Mouse (Mus musculus): Measurements from ENCODE around the gene Mybpc2. TPM values are rescaled to one million over a fixed set of nuclear protein-coding genes. Genes with fewer than 3 reads are reported as not detected.

Mybpc2 gene
- 0.09 and 0.20 TPM in 2 replicates for polyA plus RNA-seq (2014; fragmentation: Nextera tagmentation; extraction: Ambion mirVana)

- ATAC-seq (ENCODE audit: insufficient number of reproducible peaks, low FRiP score, low TSS enrichment, low read depth) (no peak), DNase-seq (ENCODE audit: low spot score) (no peak)
- no peak within 1 kb of the TSS for H3K27ac ChIP-seq (replicated peaks; ENCODE audit: low read depth, low read length)
- H3K4me3 ChIP-seq (ENCODE audit: low read depth, low read length) = 0 out of 2 replicates have a peak within 1 kb of the TSS, but pooled peaks have one; percentile 5
- no peaks in the 10 kb centered on the region for H3K9me3 ChIP-seq (ENCODE audit: control insufficient read depth, low read length)
- H3K4me2 ChIP-seq (ENCODE audit: low read depth, severe bottlenecking) = no peak within 1 kb of the TSS
- peak within 1 kb of the TSS; percentile 28; the same call in 1 of the 2 replicates for H3K9ac ChIP-seq (ENCODE audit: low read length)
- no peaks in the 10 kb centered on the region for H3K4me1 ChIP-seq (ENCODE audit: control insufficient read depth, insufficient read depth, low read length)
- WGBS = 25% methylated on average over 12 of the region's 12 CpGs
- no peaks in the 10 kb centered on the region for H3K36me3 ChIP-seq (ENCODE audit: control insufficient read depth, insufficient read depth, low read length)
- peaks cover 56% of the 10 kb centered on the region for H3K27me3 ChIP-seq (ENCODE audit: control insufficient read depth, insufficient read depth, low read length)
Measured at GRCm38 (mm10) chr7:44524502-44524901, at the start of gene Mybpc2. TSS of gene Mybpc2 (minus strand) at chr7:44524656.

DNA sequence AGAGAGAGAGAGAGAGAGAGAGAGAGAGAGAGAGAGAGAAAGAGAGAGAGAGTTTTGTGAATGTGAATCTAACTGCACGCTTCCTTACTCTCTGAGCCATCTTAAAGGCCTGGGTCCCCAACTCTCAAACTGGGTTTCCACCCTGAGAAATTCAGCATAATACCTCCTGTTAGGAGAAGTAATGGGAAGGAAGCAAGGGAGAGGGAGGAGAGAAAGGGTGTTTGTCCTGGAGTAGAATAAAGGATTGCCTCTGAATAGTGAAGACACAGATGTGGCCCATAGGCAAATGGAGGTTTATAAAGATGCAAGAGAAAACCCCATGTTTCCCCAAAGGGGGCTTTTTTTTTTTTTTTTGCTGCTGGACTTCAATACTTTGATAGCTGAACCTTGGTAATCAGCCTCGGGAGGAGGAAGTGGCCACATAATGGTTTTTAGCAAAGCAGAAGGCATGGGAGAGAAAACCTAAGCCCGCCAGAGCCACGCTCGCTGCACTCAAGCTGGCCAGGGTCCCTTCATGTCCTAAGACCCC, 48.6 kb upstream of the Mybpc2 start:
- 84% methylated on average over 5 of the region's 5 CpGs for WGBS
- Histone ChIP-seq H3K27ac (replicated peaks; ENCODE audit: low read depth, low read length) (no peak overlapping the region), H3K9ac (ENCODE audit: low read length) (no peak overlapping the region), H3K4me3 (ENCODE audit: low read depth, low read length) (no peak overlapping the region), H3K4me1 (ENCODE audit: control insufficient read depth, insufficient read depth, low read length) (no peaks in the 10 kb centered on the region), H3K4me2 (ENCODE audit: low read depth, severe bottlenecking) (no peak overlapping the region), H3K27me3 (ENCODE audit: control insufficient read depth, insufficient read depth, low read length) (no peaks in the 10 kb centered on the region), H3K9me3 (ENCODE audit: control insufficient read depth, low read length) (no peaks in the 10 kb centered on the region), H3K36me3 (ENCODE audit: control insufficient read depth, insufficient read depth, low read length) (no peaks in the 10 kb centered on the region)
- DNase-seq (ENCODE audit: low spot score) (no peak), ATAC-seq (ENCODE audit: insufficient number of reproducible peaks, low FRiP score, low TSS enrichment, low read depth) (no peak)

DNA sequence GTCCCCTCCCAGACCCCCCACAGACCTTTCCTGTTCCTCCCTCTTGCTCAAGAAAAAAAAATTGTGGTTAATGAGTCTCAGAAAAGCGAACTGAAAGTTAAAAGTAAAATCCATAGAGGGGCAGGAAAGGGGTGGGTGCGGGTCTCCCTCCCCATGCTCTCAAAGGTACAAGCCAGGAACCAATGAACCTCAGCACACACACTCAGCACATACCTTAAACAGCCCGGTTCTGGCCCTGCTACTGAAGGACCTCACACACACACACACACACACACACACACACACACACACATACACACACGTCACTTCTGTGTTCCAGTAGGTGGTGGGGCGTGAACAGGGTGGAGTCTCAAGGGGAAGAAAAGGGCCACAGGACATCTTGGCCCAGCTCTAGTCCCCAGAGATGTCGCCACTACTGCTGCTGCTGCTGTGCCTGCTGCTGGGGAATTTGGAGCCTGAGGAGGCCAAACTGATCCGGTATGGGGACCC, 47.8 kb upstream of the Mybpc2 start, which contains the start of gene Napsa:
Gene Napsa, plus strand, starts transcription at position 168 of the 489 bp plus-strand sequence.
- Histone ChIP-seq H3K9ac (ENCODE audit: low read length) (no peak within 1 kb of the TSS), H3K4me3 (ENCODE audit: low read depth, low read length) (no peak within 1 kb of the TSS), H3K27ac (replicated peaks; ENCODE audit: low read depth, low read length) (no peak within 1 kb of the TSS), H3K9me3 (ENCODE audit: control insufficient read depth, low read length) (no peaks in the 10 kb centered on the region), H3K36me3 (ENCODE audit: control insufficient read depth, insufficient read depth, low read length) (no peaks in the 10 kb centered on the region), H3K27me3 (ENCODE audit: control insufficient read depth, insufficient read depth, low read length) (no peaks in the 10 kb centered on the region), H3K4me1 (ENCODE audit: control insufficient read depth, insufficient read depth, low read length) (no peaks in the 10 kb centered on the region), H3K4me2 (ENCODE audit: low read depth, severe bottlenecking) (no peak within 1 kb of the TSS)
- WGBS = 45% methylated on average over 6 of the region's 7 CpGs
- ATAC-seq (ENCODE audit: insufficient number of reproducible peaks, low FRiP score, low TSS enrichment, low read depth) (no peak), DNase-seq (ENCODE audit: low spot score) (no peak)

DNA sequence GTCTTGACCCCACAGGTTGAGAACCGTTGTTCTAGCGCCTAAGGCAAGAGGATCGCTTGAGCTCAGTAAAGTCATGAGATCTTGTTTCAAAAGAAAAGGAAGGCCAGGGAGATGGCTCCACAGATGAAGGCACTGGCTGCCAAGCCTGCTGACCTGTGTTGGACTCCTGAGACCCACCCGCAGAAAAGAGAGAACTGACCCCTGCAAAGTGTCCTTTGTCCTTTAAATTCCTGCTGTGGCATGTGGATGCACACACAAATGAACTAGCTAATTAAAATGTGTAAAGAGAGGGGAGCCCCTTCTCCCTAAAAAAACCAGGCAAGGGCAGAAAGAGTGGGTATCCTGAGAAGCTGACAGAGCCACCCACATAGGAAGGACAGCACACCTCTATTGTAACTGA, 47.4 kb upstream of the Mybpc2 start:
- ATAC-seq (ENCODE audit: insufficient number of reproducible peaks, low FRiP score, low TSS enrichment, low read depth) (no peak), DNase-seq (ENCODE audit: low spot score) (no peak)
- Histone ChIP-seq H3K4me2 (ENCODE audit: low read depth, severe bottlenecking) (no peak overlapping the region), H3K27me3 (ENCODE audit: control insufficient read depth, insufficient read depth, low read length) (no peaks in the 10 kb centered on the region), H3K27ac (replicated peaks; ENCODE audit: low read depth, low read length) (no peak overlapping the region), H3K4me1 (ENCODE audit: control insufficient read depth, insufficient read depth, low read length) (no peaks in the 10 kb centered on the region), H3K4me3 (ENCODE audit: low read depth, low read length) (no peak overlapping the region), H3K36me3 (ENCODE audit: control insufficient read depth, insufficient read depth, low read length) (no peaks in the 10 kb centered on the region), H3K9ac (ENCODE audit: low read length) (no peak overlapping the region), H3K9me3 (ENCODE audit: control insufficient read depth, low read length) (no peaks in the 10 kb centered on the region)
- WGBS = 59% methylated on average over 4 of the region's 4 CpGs

- DNase-seq (ENCODE audit: low spot score) (no peak), ATAC-seq (ENCODE audit: insufficient number of reproducible peaks, low FRiP score, low TSS enrichment, low read depth) (no peak)
- Histone ChIP-seq H3K27ac (replicated peaks; ENCODE audit: low read depth, low read length) (no peak overlapping the region), H3K9ac (ENCODE audit: low read length) (no peak overlapping the region), H3K36me3 (ENCODE audit: control insufficient read depth, insufficient read depth, low read length) (no peaks in the 10 kb centered on the region), H3K4me3 (ENCODE audit: low read depth, low read length) (no peak overlapping the region), H3K4me1 (ENCODE audit: control insufficient read depth, insufficient read depth, low read length) (no peaks in the 10 kb centered on the region), H3K4me2 (ENCODE audit: low read depth, severe bottlenecking) (no peak overlapping the region), H3K27me3 (ENCODE audit: control insufficient read depth, insufficient read depth, low read length) (no peaks in the 10 kb centered on the region), H3K9me3 (ENCODE audit: control insufficient read depth, low read length) (no peaks in the 10 kb centered on the region)
- 83% methylated on average over 6 of the region's 6 CpGs for WGBS
Measured at GRCm38 (mm10) chr7:44570989-44571388, 46.5 kb upstream of the Mybpc2 start.

DNA sequence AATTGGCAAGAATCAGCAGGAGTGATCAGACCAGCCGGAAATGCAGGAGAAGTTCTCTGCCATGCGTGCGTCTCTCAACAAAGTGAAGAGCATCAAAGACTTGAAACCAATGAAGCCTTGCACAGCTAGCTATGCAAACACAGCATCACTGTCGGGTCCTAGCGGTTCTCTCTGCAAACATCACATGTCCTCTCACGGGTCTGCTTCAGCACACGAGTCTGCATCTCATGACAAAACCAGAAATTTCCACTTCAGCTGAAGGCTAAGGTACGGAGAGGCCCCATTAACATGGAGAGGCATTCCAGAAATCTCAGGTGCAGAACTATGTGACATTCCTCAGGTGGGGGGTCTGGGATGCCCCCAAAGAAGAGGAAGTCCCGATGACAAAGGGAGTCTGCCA, 44.3 kb upstream of the Mybpc2 start:
- DNase-seq (ENCODE audit: low spot score) = no peak
- Histone ChIP-seq H3K4me3 (ENCODE audit: low read depth, low read length) (no peak overlapping the region), H3K4me2 (ENCODE audit: low read depth, severe bottlenecking) (no peak overlapping the region), H3K36me3 (ENCODE audit: control insufficient read depth, insufficient read depth, low read length) (no peaks in the 10 kb centered on the region), H3K27ac (replicated peaks; ENCODE audit: low read depth, low read length) (no peak overlapping the region), H3K27me3 (ENCODE audit: control insufficient read depth, insufficient read depth, low read length) (no peaks in the 10 kb centered on the region), H3K4me1 (ENCODE audit: control insufficient read depth, insufficient read depth, low read length) (no peaks in the 10 kb centered on the region), H3K9ac (ENCODE audit: low read length) (no peak overlapping the region), H3K9me3 (ENCODE audit: control insufficient read depth, low read length) (no peaks in the 10 kb centered on the region)
- no peak for ATAC-seq (ENCODE audit: insufficient number of reproducible peaks, low FRiP score, low TSS enrichment, low read depth)
- 76% methylated on average over 9 of the region's 9 CpGs for WGBS

GRCm38 (mm10) chr7:44565414-44565813, 41.0 kb upstream of the Mybpc2 start:
- H3K4me2 ChIP-seq (ENCODE audit: low read depth, severe bottlenecking) = no peak overlapping the region
- H3K4me3 ChIP-seq (ENCODE audit: low read depth, low read length) = no peak overlapping the region
- H3K36me3 ChIP-seq (ENCODE audit: control insufficient read depth, insufficient read depth, low read length) = no peaks in the 10 kb centered on the region
- no peaks in the 10 kb centered on the region for H3K4me1 ChIP-seq (ENCODE audit: control insufficient read depth, insufficient read depth, low read length)
- no peaks in the 10 kb centered on the region for H3K9me3 ChIP-seq (ENCODE audit: control insufficient read depth, low read length)
- no peak for DNase-seq (ENCODE audit: low spot score)
- no peaks in the 10 kb centered on the region for H3K27me3 ChIP-seq (ENCODE audit: control insufficient read depth, insufficient read depth, low read length)
- H3K27ac ChIP-seq (replicated peaks; ENCODE audit: low read depth, low read length) = no peak overlapping the region
- H3K9ac ChIP-seq (ENCODE audit: low read length) = no peak overlapping the region
- no peak for ATAC-seq (ENCODE audit: insufficient number of reproducible peaks, low FRiP score, low TSS enrichment, low read depth)
- WGBS = 72% methylated on average over 6 of the region's 6 CpGs

- WGBS = 85% methylated on average over 10 of the region's 10 CpGs
- H3K9ac ChIP-seq (ENCODE audit: low read length) = no peak overlapping the region
- H3K4me3 ChIP-seq (ENCODE audit: low read depth, low read length) = no peak overlapping the region
- no peaks in the 10 kb centered on the region for H3K9me3 ChIP-seq (ENCODE audit: control insufficient read depth, low read length)
- no peak for ATAC-seq (ENCODE audit: insufficient number of reproducible peaks, low FRiP score, low TSS enrichment, low read depth)
- no peaks in the 10 kb centered on the region for H3K4me1 ChIP-seq (ENCODE audit: control insufficient read depth, insufficient read depth, low read length)
- H3K4me2 ChIP-seq (ENCODE audit: low read depth, severe bottlenecking) = no peak overlapping the region
- no peak overlapping the region for H3K27ac ChIP-seq (replicated peaks; ENCODE audit: low read depth, low read length)
- H3K27me3 ChIP-seq (ENCODE audit: control insufficient read depth, insufficient read depth, low read length) = no peaks in the 10 kb centered on the region
- DNase-seq (ENCODE audit: low spot score) = no peak
- no peaks in the 10 kb centered on the region for H3K36me3 ChIP-seq (ENCODE audit: control insufficient read depth, insufficient read depth, low read length)
Measured at GRCm38 (mm10) chr7:44564486-44564885, 40.0 kb upstream of the Mybpc2 start.

GRCm38 (mm10) chr7:44563284-44563683, 38.8 kb upstream of the Mybpc2 start:
- Histone ChIP-seq H3K9ac (ENCODE audit: low read length) (no peak overlapping the region), H3K4me1 (ENCODE audit: control insufficient read depth, insufficient read depth, low read length) (no peaks in the 10 kb centered on the region), H3K9me3 (ENCODE audit: control insufficient read depth, low read length) (no peaks in the 10 kb centered on the region), H3K4me3 (ENCODE audit: low read depth, low read length) (no peak overlapping the region), H3K36me3 (ENCODE audit: control insufficient read depth, insufficient read depth, low read length) (no peaks in the 10 kb centered on the region), H3K27ac (replicated peaks; ENCODE audit: low read depth, low read length) (no peak overlapping the region), H3K4me2 (ENCODE audit: low read depth, severe bottlenecking) (no peak overlapping the region), H3K27me3 (ENCODE audit: control insufficient read depth, insufficient read depth, low read length) (no peaks in the 10 kb centered on the region)
- WGBS = 50% methylated on average over 8 of the region's 8 CpGs
- no peak for DNase-seq (ENCODE audit: low spot score)
- ATAC-seq (ENCODE audit: insufficient number of reproducible peaks, low FRiP score, low TSS enrichment, low read depth) = no peak

Measured in limb, embryonic 11.5 days (tissue).